13 mouse cellular contexts compared by ENCODE assay signal in genomic region chr13:43042766-43043165, GRCm38 (mm10).
"Had no signal": no experiment of that assay in that cellular context is flagged by ENCODE, and none has a peak within 500 bp of the region (broad histone marks: within the 10 kb centered on the region; RNA-seq: fewer than 3 reads in every experiment).

No protein-coding gene starts in this region.

- H3K9me3 ChIP-seq: liver, embryonic 13.5 days; midbrain, embryonic 12.5 days; midbrain, embryonic 15.5 days; neural tube, embryonic 12.5 days; neural tube, embryonic 15.5 days had no signal

- H3K27me3 ChIP-seq: liver, embryonic 13.5 days; midbrain, embryonic 12.5 days; midbrain, embryonic 15.5 days; neural tube, embryonic 12.5 days; neural tube, embryonic 15.5 days had no signal

- H3K9ac ChIP-seq: liver, embryonic 13.5 days; lung, embryonic 14.5 days; midbrain, embryonic 12.5 days; midbrain, embryonic 15.5 days; neural tube, embryonic 12.5 days; neural tube, embryonic 15.5 days had no signal

- DNase-seq: kidney, adult 8-10 months; kidney, postnatal 14 days; kidney, postnatal 4 days; liver, embryonic 13.5 days; lung, embryonic 14.5 days; lung, postnatal 14 days; thymus, adult 18-20 months; thymus, postnatal 36 days had no signal

- H3K4me2 ChIP-seq: liver, embryonic 13.5 days; lung, embryonic 14.5 days; midbrain, embryonic 12.5 days; midbrain, embryonic 15.5 days; neural tube, embryonic 12.5 days; neural tube, embryonic 15.5 days had no signal

- H3K36me3 ChIP-seq: liver, embryonic 13.5 days; midbrain, embryonic 12.5 days; midbrain, embryonic 15.5 days; neural tube, embryonic 12.5 days; neural tube, embryonic 15.5 days had no signal

- H3K27ac ChIP-seq: liver, embryonic 13.5 days; macrophage; midbrain, embryonic 12.5 days; midbrain, embryonic 15.5 days; neural tube, embryonic 12.5 days; neural tube, embryonic 15.5 days had no signal

- ATAC-seq: midbrain, embryonic 15.5 days had no signal

- H3K4me1 ChIP-seq: liver, embryonic 13.5 days; midbrain, embryonic 12.5 days; midbrain, embryonic 15.5 days; neural tube, embryonic 12.5 days; neural tube, embryonic 15.5 days had no signal

- H3K4me3 ChIP-seq: liver, embryonic 13.5 days; midbrain, embryonic 12.5 days; midbrain, embryonic 15.5 days; neural tube, embryonic 12.5 days; neural tube, embryonic 15.5 days had no signal
